Mouse (Mus musculus) skeletal muscle tissue, adult 2 months (tissue): ENCODE measurements around the gene Pkn1.

Experiments used
- DNase-seq: peaks from one replicate; pipeline ENCODE4 v3.0.0-alpha.2; 2012; ENCODE audit warnings: low read depth, low spot score

The Pkn1 gene

GRCm38 (mm10) chr8:83654725-83655124 lies 44.3 kb downstream of the Pkn1 start:
- DNase-seq, result no peak

DNA sequence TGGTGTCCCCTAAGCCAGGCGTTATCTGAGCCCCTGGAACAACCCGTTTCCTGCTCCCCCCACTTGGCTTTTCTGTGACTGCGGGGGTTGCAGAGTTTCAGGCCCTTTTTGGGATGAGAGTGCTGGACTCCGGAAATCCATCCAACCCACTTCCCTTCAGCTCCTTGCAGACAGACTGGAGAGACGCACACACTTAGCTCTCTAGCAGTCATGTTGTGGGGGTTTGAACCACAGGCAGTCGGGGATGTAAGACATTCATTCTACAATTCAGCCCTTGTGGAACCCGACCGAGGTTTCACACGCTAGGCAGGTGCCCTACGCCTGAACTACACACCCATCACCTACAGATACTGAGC lies 45.3 kb downstream of the Pkn1 start:
- DNase-seq, result no peak

DNA sequence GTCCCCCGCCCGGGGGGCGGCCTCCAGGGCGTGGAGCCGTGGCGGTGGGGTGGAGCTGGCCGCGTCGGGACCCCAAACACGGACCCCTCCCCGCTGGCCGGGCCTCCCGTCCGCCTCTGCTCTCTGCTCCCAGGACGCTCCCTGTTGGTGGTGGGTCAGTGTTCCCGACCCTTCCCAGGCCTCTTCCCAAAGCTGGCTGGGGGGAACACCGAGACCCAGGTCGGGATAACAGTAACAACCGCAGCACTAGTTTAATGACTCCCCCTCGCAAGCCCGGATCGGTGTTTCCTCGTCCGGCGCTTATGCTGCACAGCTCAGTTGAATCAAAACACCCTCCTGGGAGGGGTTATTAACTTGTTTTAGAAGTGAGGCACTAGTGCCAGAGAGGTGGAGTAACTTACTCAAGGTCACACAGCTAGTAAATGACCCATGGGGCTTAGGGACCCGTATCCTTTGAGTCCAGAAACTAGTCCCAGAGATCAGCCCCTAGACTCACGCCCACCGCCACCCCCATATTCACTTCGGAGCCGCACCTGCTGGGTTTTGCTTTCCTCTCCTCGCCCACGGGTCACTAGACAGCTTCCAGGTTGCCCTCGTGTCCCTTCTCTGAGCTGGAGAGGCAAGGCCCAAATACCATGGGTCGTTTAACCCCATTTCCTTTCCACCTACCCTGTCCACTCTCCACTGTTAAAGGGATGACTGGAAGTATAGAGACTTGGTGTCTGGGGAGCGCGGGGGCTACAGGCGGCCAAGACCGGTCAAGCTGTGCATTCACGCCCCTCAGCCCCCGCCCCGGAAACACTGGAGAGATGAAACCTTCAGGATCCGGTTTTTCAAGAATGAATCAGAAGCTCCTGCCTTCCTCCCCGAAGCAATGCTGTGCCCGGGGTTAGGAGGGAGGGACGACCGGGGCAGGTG lies 46.0 kb downstream of the Pkn1 start:
- no peak for DNase-seq

DNA sequence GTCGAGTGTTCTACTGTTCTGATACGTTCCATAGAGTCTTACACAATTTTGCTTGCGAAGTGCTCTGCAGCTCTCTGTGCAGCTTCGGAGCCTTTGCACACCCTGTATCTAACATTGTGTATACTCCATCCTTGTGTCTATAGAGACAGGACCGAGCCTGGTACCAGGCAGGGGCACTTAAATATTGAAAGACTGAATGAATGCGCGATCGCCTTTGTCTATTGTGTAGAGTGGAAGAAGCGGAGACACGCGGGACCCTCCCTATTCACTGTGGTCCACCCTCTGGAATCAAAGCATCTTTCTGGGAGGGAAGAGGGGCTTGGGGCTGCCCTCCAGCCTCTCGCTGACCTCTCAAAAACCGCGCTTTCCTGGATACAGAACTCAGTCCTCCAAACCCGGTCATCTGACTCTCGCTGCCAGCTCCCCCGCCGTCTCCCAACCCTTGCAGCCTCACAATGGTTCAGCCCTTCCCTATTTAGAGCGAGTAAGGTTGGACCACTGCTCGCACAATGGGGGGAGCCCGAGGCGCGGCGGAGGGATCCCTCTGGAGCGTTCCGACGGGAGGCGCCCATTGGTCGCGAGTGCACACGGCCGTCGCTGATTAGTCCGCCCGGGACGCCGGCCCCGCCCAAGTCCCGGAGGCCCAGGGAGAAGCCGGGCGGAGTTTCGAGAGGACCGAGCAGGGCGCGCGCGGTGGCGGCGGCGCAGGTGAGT lies 46.8 kb downstream of the Pkn1 start, which contains the start of gene Gipc1:
Gipc1 (plus strand) TSS at position 648 of the 714 bp plus-strand sequence.
- DNase-seq, result peak; percentile 94

DNA sequence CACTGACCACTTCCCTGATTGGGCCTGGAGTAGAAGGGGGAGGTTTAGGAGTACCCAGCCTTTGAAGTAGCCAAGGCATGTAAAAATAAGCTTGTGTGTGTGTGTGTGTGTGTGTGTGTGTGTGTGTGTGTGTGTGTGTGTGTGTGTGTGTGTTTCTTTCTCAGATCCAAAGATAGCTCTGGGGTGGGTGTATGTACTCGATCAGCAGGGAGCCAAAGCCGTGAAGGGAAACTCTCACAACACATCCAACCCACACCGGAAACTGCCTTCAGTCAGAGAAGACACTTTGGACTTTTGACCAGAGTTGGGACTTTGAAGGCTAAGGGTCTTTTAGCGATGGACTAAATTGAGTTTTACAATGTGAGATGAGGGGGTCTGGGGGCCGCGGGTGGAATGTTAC lies 49.3 kb downstream of the Pkn1 start:
- DNase-seq, result no peak

GRCm38 (mm10) chr8:83648031-83648430 lies 50.9 kb downstream of the Pkn1 start:
- DNase-seq, result no peak

DNA sequence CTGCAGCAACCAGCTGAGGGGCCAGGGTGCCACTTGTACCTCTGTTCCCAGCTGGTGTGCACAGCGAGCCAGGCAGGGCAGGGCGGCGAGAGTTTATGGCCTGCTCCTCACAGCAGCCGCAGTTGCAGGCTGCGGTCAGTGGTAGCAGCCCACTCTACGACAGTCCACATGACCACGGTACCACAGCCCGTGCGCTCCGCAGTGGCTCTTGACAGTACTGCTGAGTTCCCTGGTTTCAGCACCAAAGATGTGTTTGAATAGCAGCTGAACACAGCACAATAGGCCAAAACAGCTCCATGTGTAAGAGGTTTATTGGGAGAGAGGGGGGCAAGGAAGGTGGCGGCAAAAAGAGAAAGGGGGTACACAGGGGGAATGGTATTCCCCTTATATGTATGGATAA lies 51.5 kb downstream of the Pkn1 start:
- DNase-seq, result no peak

GRCm38 (mm10) chr8:83639649-83640048 lies 59.3 kb downstream of the Pkn1 start:
- DNase-seq, result no peak

- no peak for DNase-seq
Measured at GRCm38 (mm10) chr8:83638856-83639255, 60.1 kb downstream of the Pkn1 start.

DNA sequence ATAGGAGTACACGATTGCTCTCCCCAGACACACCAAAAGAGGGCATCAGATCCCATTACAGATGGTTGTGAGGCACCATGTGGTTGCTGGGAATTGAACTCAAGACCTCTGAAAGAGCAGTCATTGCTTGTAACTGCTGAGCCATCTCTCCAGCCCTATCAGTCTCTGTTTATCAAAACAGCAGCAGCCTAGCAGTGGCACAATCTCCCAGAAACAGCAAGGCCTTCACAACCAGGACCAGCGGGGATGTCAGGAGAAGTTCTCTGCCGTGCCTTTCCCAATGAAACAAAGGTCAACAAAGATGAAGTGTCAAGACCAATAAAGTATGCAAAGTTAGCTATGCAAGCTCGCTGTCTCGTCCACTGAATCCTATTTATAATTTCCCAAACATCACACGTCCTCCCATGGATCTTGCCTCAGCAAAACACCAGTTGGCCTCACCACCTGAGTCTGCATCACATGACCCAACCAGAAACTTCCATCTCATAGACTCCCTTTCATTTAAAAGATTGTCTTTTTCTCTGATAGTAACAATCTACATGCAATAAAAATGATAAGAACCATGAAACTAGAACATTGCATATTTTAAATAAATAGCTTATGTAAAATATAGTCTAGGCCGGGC lies 66.8 kb downstream of the Pkn1 start:
- no peak for DNase-seq

DNA sequence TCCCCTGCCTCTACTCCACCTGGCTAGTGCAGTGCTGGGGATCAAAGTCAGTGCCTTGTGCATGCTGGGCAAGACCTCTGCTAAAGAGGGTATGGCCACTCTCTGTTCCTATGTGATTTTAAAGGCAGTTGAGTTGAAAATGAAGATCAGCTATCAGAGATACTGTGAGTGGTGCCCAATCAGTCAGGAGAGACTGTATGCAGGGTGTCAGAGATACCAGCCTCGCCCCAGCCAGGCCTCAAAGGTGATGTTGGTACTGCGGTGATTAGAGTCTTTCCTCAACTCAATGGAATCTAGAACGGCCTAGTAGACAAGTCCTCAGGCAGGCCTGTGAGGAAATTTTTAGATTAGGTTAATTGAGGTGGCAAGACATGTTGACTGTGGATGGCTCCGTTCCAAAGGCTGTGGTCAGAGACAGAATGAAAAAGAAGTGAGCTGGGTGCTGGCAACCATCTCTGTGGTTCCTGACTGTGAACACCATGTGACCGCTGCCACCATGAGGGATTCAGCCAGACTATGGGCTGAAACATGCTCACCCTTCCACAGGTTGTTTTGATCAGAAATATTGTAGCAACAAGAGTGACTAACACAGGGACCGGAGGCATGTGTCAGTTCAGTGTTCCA lies 73.2 kb downstream of the Pkn1 start:
- DNase-seq, result no peak

- DNase-seq, result no peak
Measured at GRCm38 (mm10) chr8:83624739-83625138, 74.2 kb downstream of the Pkn1 start.

- no peak for DNase-seq
Measured at GRCm38 (mm10) chr8:83623549-83623948, 75.4 kb downstream of the Pkn1 start.

- peak; percentile 48 for DNase-seq
Measured at GRCm38 (mm10) chr8:83622389-83622989, 76.5 kb downstream of the Pkn1 start.

- no peak for DNase-seq
Measured at GRCm38 (mm10) chr8:83621691-83622388, 77.1 kb downstream of the Pkn1 start.

DNA sequence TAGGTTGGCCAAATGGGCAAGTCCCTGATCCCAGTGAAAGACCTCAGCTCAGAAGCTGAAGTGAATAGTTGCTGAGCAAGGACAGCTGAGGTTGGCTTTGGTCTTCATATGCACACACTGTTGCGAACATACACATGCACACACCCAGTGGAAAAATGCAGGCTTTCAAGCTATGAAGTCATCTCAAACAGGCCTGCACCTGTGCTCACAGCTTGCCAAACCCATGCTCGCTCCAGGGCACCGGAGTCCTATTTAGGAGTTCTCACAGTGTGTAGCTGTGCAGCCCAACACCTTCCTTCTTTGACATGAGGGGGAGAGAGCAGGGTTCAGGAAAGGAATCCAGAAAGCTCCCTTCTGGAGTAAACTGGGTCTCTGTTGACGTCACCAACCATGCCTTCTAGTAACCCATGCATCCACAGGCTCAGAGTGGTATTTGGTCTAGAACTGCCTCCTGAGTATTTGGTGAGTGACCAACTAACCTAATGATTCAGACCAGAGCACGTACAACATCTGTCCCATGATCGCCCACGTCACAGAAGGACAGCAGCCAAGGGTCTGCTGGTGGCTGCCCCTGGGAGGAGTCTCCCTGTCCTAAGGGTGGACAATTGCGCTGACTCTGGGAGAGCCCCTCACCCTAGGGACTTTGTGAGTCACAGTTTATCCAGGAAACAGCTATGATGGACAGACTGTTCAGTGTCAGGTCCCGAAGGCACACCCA lies 79.3 kb downstream of the Pkn1 start:
- DNase-seq, result no peak

DNA sequence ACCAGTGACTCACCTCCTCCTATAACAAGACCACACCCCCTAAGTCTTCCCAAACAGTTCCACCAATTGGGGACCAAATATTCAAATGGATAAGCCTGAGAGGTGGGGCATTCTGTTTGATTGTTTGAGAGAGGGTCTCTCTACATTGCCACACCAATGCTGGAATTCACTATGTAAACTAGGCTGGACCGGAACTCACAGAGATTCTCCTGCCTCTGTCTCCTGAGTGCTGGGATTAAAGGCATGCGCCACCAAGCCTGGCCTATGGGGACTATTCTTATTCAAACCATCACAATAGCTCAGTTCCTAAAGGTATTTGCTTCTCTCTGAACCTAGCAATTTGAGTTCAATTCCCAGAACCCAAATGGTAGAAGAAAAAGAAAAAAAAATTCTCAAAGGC lies 80.4 kb downstream of the Pkn1 start:
- no peak for DNase-seq

DNA sequence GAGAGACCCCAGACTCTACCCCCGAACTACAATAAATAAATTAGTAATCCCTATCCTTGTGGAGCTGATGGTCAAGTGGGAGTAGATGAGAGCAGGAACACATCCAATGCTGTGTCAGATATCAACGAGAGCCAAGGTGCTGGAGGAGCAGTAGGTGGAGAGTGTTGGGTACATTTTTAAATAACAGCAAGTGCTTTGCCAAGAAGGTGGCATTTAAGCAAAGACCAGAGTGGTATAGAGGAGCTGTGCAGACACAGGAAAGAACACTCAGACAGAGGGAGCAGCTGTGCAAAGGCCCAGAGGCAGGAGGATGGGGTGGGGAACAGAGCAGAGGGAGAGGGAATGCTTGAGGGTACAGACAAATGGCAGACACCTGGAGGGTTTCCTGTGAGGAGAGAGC lies 81.9 kb downstream of the Pkn1 start:
- no peak for DNase-seq

GRCm38 (mm10) chr8:83616625-83617024 lies 82.4 kb downstream of the Pkn1 start:
- no peak for DNase-seq
